Mouse (Mus musculus) cerebellum, adult 2 months (tissue): Measurements from ENCODE around the gene Ndufaf2.

ENCODE experiments used
- CTCF ChIP-seq: fragments of 200-500 bp; IDR thresholded peaks from 2 replicates; pipeline ENCODE4 v1.5.1; 2011; ENCODE audit warnings: low read depth, mild to moderate bottlenecking, control low read depth, low read length, moderate library complexity, borderline replicate concordance; ENCODE audit not compliant: insufficient read depth
- POLR2A ChIP-seq: fragments of 200-500 bp; IDR thresholded peaks from 2 replicates; pipeline ENCODE4 v1.6.1; 2011; ENCODE audit warnings: low read length, control low read depth, borderline replicate concordance; ENCODE audit not compliant: insufficient read depth

DNA sequence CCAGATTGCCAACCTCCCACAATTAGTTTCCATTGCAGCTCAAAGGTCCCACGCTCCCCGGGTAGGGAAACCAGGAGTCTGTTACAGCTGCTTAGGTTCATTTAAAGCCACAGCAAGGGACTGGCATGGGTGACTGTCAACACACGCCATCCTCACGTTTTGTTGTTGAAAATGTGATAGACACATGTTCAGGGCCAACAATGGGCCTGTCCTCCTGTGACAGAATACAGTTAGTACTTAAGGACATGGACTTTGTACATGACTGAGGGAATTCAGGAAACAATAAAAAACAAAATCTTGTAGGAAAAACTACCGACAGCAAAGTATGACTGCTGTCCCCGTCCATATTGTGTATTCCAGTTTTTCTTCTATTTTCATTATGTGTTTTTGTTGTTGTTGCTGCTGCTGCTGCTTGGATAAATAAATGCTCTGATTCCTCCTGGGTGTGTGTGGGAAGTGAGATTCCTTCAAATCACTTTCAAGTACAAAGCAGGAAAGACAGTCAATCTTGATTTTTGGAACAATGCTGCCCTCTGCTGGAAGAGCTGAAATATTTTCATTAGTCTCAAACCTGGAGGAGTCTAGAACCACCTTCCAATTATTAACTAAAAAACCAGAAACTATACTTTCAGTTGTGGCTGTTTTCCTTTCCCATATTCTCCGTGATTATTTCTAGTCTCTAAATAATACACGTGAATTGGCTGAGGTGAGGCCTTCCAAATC, 5.6 kb downstream of the Ndufaf2 start:
- peak; percentile 52; the same call in 1 of the 2 replicates for TF ChIP-seq CTCF
- TF ChIP-seq POLR2A: no peak
